Mouse (Mus musculus) CD4-positive, CD25-positive, alpha-beta regulatory T cell, adult 4 months (primary cell): ENCODE data around the gene Spsb1. TPM values are rescaled to one million over a fixed set of nuclear protein-coding genes. Genes with fewer than 3 reads are reported as not detected.
A peak's percentile ranks its signal among the peaks of the same experiment; 100 is the strongest.

Source experiments
- ATAC-seq: one replicate; pipeline ENCODE4 v1.8.0; 2017
- polyA plus RNA-seq, 2 experiments: library from polyadenylated mRNA; unstranded; fragments of 100-300 nt; shearing (Covaris generic); gene quantifications; one replicate each; pipeline ENCODE4 v1.2.1; 2017

Gene Spsb1
- polyA plus RNA-seq, 2 experiments from 2014 or later, result 4.5 to 7.9 TPM

- peak; percentile 76 for ATAC-seq
Observed at GRCm38 (mm10) chr4:149912451-149912850, 42.4 kb downstream of the Spsb1 start.

GRCm38 (mm10) chr4:149910558-149910957, 44.3 kb downstream of the Spsb1 start:
- ATAC-seq, result no peak

DNA sequence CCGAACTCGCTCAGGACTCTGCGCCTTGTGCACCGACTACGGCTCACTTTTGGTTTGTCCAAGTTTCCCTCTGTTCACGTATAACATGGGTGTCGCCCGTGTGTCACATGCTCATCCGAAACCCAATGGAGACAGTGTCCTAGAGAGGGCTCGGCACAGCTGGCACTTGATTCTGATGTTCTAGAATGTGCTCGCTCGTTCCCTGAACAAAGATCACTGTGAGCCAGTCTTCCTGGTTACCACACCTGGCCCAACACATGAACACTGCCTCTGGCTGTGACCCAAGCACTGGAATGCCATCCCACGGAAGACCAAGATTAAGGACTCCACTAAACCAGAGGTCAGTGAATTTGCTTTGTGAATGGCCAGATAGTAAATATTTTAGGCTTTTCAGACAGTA, 45.3 kb downstream of the Spsb1 start:
- ATAC-seq, result no peak

DNA sequence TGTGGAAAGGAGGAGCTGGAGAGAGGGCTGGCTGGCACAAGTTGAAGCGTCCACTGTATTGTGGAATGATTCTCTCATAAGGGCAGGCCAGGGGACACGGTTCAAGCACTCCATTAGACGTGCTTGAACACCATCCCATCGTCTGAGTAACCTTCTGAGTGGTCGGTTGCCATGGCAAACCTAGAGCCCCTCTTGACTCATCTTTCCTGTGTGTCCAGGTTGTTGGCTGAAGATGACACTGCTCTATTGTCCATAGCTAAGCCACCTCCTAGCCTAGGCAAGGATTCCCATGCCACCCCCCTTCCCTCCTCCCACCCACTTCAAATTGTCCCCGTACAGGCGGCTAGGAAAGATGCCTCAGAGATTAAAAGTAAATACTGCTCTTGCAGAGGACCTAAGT, 45.9 kb downstream of the Spsb1 start:
- ATAC-seq, result no peak

DNA sequence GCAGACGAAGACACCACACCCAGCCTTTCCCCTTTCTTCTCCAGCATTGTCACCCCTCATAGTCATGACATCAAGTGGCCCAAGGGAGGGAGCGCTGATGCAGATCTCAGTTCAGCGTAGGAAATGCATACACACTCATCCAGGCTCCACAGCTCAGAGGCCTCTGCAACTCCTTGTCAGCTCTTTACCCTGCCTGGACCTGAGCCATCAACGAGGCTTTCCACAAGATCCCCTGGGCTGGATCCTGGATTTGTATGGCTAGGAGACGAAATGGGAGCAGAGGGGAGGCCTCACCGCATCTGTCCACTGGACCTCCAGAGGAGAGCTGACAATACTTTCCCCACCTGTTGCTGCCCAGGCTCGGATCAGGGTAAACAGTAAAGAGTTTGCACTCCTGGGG, 47.2 kb downstream of the Spsb1 start:
- ATAC-seq, result no peak

GRCm38 (mm10) chr4:149906921-149907320, 47.9 kb downstream of the Spsb1 start:
- ATAC-seq, result no peak

DNA sequence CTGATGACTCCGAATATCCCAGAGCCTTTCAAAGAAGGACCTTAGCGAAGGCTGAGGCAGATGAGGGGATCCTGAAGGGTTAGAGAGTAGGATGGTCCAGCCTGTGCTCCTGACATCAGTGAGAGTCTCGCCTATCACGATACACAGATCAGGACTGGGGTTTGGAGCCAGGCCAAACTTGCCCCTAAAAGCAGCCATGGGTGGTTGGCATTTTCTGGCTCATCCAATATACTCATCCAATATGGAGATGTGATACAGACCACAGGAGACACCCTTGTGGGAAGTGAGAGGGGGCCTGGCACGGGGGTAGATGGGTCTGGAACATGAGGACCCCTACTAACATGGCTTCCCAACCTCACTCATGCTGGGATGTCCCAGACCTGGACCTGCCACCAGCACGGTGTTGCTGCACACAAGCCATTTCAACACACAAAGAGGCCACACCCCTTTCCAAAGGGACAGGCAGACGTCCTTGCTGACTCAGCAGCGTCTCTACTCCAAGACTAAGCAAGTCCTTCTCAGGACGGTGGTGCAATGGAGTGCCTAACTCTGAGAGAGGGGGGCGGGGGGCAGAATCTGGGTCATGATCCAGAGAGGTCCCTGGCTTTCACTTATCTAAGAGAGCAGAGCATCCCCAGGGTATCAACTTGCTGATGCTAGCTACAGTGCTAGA, 49.4 kb downstream of the Spsb1 start:
- no peak for ATAC-seq

DNA sequence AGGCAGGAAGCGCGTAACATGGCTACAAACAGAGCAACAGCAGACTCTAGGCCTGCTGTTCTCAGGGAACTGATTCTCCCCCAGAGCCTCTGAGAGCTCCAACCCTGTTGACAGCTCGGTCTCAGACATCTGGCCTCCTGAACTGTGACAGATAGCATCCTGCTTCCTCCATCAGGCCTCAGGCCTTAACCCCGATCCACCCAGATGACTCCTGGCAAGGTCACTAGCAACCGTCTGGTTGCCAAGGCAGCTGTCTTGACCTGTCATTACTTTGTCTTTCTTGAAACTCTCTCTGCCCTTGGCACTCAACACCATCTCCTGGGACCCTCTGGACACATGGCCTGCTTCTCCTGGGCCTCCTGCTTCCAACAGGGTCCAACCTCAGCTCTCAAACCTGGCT, 51.8 kb downstream of the Spsb1 start:
- no peak for ATAC-seq

DNA sequence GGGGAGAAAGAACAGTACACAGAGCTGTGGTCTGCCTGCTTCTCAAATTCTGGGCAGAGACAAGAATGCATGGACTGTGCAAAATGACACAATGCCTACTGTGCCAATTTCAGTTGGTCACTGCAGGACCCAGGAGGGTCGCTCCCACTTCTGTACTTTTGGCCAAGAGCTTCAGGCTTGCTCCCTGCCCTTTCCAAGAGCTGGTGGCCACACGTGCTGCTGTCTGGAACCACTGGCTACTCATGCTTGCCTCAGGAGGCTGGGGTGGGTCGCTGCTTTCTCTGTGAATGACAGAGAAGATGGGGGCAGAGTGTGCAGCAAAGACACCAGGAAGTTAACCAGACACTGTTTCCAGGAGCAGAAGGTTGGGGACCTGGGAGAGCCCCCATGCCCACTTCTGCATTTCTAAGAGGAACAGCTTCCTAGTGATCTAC, 53.5 kb downstream of the Spsb1 start:
- no peak for ATAC-seq

DNA sequence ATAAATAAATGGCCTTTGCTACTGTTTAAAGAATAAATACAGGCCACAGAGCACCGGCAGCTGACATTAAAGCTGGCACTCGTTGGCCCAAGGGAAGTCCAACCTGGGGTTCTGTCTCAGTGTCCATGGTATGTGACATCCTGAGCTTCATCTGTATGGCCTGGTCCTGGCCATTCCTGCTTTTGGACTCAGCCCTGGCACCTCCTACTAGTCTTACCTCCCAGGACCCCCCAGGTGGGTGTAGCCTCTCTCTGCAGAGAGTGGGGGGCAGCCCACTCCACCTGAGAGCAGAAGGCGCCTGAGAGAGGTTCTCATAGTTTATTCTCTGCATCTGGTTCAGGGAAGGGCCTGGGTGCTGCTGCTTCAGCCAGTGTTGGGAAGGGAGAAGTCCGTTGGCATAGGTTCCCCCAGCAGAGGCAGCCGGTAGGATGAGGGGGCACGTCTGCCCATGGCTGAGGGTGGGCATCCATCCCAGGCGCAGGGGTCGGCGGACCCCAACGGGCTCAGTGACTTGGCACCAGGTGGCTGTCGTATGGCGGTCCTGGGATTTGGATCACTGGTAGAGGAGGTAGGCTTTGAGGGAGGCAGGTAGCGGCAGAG, 57.1 kb downstream of the Spsb1 start:
- no peak for ATAC-seq

- peak; percentile 82 for ATAC-seq
Observed at GRCm38 (mm10) chr4:149896024-149896538, 58.8 kb downstream of the Spsb1 start.

DNA sequence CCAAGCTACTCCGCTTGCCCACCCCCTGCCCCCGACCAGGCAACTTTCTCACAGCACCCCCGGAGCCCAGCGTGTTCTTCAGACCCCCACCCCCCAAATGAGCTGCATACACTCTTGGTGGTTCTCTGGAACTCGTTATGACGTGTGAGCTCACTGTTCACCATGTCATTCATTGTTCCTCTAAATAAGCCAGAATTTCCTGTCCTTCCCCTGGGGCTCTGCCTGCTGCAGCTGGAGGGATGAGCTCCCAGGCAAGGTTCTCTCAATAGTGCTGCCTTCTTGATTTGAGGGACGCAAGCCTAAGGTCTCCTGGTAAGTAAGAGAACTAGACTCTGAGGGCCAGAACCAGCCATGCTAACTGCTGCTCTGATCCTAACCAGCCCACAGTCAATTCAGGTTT, 59.6 kb downstream of the Spsb1 start:
- no peak for ATAC-seq

DNA sequence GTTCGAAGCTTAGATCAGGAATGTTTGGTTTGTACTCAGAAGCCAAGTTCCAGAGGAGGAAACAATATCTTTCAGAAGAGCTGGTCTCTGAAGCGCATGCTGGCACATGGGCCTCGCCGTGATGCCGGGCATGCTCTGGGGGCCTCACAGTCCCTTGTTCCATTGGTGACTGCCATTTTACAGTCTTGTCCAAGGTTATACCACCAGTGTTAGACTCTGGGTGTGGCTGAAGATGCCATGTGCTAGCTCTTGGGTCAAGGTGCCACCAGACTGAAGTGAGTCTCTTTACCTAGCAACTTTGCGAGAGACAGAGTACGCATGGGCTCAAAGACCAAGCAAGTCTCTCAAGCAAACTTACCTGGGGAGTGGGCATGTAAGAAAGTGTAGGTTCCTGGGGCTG, 60.5 kb downstream of the Spsb1 start:
- no peak for ATAC-seq

DNA sequence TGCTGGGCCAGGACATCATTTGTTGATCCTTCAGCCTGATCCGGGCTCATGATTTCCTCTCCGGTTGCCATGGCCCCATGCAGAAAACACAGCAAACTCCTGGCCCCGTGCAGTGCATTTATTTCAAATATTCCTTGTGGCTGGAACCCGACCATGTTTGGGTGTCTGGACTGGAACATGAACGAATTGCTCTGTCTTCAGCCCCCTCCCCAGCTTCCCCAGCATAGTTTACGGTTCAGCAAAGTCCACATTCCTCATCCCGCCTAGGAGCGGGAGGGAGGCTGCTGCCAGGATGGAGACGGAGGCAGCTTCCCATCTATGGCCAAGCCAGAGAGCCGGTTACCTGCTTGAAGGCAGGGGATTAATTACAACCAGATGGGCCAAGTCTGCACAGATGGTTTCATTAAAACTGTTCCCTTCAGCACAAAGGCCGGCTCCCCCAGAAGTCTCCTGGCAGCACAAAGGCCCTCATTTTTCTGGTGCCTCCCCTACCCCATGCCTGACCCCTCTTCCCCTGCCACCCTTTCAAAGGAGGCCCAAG, 61.2 kb downstream of the Spsb1 start:
- no peak for ATAC-seq

- ATAC-seq, result no peak
Observed at GRCm38 (mm10) chr4:149891172-149891960, 63.5 kb downstream of the Spsb1 start.

GRCm38 (mm10) chr4:149890551-149890950, 64.3 kb downstream of the Spsb1 start:
- no peak for ATAC-seq

GRCm38 (mm10) chr4:149889851-149890250, 65.0 kb downstream of the Spsb1 start:
- peak; percentile 39 for ATAC-seq

- ATAC-seq, result peak; percentile 66
Observed at GRCm38 (mm10) chr4:149888736-149889470, 65.9 kb downstream of the Spsb1 start.

- ATAC-seq, result no peak
Observed at GRCm38 (mm10) chr4:149888156-149888555, 66.7 kb downstream of the Spsb1 start.

DNA sequence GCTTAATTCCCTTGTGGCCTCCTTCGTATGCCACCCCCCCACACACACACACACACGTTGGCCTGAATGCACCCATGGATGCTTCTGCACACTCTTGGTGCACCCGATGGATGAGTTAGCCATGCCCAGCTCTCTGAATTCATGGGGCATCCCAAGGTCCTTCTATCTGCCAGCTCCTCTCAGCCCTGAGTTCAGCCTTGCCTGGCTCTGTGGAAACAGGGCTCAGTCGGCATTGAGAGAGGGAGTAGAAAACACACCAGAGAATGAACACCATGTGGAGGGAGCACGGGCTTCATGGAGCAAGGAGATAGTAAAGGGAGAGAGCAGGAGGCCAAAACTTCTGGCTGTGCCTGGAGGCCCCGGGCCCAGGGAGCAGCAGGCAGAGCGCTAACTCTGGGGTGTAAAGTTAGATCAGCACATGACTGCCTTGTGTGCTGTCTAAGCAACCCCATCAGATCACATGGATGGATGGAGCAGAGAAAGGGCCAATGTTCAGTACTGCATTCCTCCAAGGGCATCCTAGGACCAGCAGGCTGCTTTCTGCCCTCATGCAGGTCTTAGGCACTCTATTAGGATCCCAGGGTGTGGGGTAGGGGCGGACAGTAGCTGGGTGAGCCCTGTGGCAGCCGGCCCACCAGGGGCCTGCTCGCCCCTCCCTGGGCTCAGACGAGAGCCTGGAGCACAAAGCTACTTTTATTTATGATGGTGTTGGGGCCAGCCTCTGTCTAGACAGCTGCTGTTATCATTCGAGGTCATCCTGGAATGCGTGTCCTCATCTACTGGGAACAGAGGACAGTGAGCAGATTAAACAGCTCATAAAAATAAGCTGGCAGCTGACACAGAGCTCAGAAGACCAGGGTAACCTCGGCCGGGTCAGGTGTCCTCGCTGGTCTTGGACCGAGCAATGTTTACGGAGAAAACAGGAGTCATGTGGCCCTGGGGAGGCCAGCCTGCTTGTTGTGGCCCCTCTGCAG, 68.3 kb downstream of the Spsb1 start:
- no peak for ATAC-seq

GRCm38 (mm10) chr4:149883990-149884389, 70.9 kb downstream of the Spsb1 start:
- ATAC-seq, result no peak
